Mouse (Mus musculus) forelimb bud, embryonic 11.5 days (tissue): ENCODE results near the gene Lrrc39.
"Not testable (repeated sequence)": the region's sequence is repeated elsewhere in the genome, so short reads cannot be mapped to it uniquely, and the experiment has no call there.

Experiments used
- DNase-seq: peaks from one replicate; pipeline ENCODE4 v3.0.0-alpha.2; 2012; ENCODE audit warnings: low read depth, low spot score

Lrrc39 gene

DNA sequence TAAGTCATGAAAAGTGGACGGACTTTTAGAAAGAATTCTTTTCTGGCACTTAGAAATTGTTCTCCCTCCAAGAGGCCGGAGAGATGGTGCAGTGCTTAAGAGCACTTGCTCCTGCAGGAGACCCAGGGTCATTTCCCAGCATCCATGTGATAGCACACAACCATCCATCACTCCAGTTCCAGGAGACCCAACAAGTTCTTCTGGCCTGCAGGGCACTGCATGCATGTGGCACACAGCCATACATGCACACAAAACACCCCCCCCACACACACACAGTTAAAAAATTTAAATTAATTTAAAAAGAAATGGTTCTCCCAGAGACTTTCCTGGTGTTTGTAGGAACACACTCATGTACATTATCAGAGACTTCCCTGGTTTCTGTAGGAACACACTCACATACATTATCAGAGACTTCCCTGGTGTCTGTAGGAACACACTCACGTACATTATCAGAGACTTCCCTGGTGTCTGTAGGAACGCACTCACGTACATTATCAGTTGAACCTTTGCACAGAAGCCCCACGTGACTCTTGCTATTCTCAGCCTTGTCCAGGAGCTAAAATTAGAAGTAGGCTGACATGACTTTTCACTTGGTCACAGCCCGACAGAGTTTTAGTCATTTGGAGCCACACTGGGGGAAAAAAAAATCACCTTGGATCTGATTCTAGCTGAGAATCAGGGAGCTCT, at the start of gene Lrrc39:
TSS of gene Lrrc39 (plus strand) at position 566 of the 687 bp plus-strand sequence.
- no peak for DNase-seq

DNA sequence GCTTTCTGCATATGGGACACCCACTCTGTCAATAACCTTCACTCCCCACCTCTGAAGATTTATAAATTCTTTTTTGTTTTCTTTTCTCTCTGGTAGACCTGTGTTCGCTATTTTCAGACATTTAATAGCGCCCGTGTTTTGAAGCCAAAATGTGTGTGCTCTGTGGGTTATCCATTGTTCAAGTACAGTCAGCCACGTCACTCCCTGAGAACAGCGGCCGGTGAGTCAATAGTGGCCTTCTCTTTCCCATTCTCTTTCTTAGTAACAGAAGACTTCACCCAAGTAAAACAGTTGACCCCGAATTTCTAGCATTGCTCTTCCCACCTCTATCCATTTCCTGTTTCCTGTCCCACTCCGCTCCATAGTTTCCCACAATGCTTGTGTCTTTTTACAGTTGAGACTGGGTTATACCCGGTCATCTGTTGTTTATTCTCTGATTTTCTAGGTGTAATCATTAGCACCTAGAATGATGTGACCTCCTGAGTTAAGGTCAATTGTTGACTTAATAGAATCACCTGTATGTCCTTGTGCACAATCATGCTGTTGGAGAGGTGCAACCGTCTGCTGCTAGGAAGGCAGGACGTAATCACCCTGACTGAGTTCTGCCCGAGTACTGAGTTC, 42.5 kb upstream of the Lrrc39 start:
- DNase-seq: no peak

DNA sequence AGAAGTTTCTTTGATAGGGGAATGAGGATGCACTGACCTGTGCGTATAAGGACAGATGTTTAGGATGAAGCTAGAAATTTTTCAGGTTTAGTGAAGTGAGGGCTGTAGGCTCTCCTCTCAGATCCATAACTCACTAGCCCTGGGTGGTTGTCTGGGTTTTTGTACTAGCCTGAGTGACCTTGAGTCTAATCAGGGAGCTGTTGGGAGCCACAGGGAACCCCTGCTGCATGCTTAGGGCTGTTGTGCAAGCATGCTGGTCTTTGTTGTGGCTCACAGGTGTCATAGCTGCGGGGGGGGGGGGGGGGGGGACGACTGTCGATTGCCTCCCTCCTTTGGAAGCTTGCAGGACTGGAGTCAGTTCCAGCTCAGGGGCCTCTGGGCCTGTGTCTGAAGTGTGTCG, 33.0 kb upstream of the Lrrc39 start:
- DNase-seq: no peak

DNA sequence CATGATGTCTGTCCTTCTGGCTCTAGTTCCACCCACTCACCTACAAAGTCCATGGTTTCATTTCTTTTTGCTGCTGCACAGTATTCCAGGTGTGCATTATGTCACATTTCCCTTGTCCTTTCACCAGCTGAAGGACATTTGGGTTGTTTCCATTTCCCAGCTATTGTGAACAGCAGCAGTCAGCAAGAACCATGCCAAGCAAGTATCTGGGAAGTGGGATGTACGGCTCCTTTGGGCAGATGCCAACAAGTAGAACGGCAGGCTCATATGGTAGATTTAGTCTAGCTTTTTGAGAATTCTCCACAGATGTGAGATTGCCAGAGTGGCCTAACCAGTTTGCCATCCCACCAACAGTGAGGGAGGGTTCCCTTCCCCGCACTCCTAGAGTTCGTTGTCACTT, 31.9 kb upstream of the Lrrc39 start:
- no peak for DNase-seq

DNA sequence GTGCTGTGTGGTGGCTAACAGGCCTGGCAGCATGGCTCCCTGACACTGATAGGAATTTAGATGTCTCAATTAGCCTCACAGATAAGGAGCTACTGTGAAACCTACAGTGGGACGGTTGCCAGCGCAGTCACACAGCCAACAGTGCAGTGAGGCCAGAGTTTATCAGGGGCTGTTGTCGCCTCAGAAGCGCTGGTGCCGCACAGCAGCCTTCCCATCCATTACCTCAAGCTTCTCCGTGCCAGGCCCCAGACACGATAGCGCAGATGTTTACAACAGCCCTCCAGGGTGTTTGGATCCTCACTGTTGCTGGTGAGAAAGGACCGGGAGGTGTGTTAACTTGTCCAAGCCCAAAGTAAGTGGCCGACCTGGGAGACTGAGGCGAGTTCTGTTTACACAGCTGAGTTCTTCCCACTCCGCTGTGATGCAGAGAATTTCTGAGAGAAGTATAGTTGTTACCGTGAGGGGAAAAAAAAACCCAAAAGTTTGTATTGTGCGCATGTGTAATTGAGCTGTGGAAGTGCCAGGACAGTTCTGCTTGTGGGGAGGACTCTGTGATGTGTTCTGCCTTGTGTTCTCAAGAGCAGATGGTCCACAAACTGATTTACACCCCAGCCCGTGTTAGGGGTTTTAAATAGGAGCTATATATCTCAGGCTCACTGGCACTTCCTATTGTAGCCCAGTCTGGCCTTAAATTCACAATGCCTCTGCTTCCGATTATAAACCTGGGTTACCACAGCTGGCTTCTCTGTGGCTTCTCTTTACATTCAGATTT, 26.2 kb upstream of the Lrrc39 start:
- no peak for DNase-seq

DNA sequence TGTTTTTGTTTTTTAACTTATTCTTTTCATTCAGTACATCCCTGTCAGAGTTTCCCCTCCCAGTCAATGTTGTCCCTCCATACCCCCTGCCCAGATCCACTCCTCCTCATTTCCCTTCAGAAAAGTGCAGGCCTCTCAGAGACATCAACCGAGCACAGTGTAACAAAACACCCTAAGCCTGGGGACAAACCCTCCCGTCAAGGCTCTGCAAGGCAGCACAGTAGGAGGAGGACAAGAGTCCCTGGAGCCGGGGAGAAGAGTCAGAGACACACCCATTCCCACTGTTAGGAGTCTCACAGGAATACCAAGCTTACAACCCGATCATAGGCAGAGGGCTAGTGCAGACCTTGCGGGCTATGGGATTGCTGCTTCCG, 25.6 kb upstream of the Lrrc39 start:
- DNase-seq: no peak

DNA sequence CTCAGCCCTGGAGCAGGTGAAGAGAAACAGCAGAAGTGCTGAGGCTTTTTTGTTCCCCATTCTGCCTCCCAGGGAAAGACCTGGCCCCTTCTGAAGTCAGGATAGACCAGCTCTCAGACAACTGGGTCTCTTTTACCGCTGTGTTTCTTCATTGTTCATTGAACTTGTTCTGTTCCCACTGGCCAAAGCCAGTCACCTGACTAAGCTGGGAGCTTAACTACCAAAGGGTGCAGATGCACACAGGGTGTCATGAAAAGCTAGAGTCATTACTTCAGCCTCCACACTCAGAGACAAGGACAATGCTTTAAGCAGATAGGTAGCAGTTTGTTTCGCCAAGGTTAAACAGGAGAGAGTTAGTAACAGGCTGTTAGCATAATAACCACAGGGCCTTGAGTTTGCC, 20.7 kb upstream of the Lrrc39 start:
- DNase-seq: no peak

DNA sequence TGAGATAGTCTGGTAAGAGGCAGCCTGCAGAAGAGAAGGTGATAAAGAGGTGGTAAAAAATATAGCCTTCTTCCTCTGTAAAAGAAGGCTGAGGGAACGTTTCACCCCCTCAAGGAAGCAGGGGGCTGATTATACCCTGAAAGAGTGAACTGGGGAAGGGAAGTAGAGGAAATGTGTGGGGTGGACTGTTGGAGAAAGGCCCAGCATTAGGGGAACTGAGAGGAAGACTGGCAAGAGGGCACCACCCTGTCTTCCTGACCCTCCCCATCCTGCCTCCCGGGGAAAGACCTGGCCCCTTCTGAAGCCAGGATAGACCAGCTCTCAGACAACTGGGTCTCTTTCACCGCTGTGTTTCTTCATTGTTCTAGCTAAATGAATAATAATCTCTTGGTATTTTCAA, 20.2 kb upstream of the Lrrc39 start:
- DNase-seq: no peak

DNA sequence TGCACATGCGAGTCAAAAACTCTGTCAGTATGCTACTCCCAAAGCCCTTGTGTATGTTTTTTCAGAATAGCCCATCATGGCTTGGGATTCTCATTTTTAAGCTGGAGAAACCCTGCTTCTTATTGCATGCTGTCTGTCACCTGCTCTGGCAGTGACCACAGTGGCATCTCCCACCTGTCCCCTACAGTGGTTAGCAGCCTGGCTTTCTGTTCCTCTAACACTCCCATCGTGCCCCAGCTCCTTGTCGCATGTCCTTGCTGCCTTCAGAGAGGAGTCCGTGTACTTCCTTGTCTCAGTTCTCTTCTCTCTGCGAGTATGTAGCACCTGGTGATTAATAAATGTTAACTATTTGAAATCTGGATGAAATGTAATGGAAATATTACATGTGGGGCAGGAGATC, 15.3 kb upstream of the Lrrc39 start:
- DNase-seq: no peak

DNA sequence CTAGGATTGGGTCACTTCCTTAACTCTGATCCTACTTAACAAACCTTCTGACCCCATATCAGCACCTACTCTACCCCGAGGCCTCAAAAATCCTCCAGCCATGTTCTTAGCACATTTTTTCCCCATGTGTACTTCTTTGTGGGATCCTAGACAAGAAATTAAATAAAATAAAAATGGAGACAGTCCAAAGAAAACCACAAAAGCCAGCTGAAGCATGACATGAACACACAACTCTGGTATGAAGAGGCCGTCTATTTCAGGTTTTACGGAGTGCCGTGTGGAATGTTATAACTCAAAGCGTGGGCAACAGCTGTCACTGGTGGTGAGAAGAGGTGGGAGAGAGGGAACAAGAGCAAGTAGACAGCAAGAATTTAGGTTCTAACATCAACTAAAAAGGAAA, 11.4 kb upstream of the Lrrc39 start:
- no peak for DNase-seq

DNA sequence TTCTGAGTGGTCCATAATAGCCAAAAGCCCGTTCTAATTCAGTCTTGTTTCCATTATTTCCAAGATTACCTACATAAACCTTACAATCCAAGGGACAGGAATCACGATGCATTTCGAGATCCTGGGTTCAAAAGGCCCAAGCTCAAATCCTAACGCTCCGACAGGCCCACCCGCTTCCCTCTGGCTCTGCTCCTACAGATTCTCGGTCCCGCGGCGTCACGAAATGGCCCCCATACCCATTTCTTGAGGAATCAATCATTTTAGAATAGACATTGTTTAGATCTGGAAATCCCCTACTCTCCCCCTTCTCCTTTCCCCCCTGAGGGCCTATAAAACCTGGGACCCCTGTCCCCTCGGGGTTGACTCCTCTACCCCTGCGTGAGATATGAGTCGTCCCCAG, 1.5 kb upstream of the Lrrc39 start:
- DNase-seq: not testable (repeated sequence)

DNA sequence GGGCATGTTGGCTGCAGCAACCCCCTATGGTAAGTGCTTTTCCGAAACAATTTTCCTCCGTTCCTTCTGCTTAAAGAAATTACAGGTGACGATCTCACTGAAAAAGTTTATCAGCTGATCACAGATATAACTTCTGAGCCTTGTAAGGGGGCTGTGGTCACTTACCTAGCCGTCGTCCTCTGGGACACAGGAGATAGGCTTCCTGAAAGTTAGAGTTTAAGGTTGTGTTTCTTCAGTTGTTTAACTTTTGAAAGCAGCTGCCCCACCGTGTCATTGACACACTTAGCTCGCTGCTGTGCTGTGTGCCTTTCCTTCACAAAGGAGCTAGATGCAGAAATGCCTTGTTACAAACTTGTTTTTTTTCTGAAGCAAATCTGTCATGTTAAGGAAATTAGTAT, 321 bp downstream of the Lrrc39 start:
- no peak for DNase-seq

DNA sequence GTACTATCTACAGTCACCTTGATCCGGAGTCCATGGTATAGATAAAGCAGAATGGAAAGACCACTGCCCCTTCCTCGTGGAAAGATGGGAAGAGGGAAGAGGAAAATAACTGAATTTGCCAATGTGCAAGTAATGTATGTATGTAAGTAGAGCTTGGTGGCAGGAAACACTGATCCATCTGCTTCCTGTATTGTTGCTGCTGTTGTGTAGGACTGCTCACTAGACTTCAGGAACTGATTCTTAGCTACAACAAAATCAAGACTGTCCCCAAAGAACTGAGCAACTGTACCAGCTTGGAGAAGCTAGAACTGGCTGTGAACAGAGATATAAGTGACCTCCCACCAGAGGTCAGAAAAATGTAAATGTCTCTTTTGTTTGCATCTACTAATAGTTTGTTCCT, 7.9 kb downstream of the Lrrc39 start:
- DNase-seq: no peak

DNA sequence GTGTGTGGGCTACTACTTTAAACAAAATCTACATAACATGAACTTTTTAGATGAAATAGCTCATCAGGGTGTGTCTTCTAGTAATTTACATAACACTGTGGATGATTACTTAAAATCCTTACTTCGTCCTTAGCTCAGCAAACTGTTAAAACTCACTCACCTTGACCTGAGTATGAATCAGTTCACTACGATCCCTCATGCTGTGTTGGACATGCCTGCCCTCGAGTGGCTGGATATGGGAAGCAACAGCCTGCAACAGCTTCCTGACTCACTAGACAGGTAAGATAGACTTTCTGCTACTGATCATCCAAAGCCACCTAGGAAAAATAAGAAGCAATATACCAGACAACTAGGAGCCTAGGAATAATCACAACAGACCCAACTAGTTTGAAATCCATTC, 14.5 kb downstream of the Lrrc39 start:
- DNase-seq: no peak

DNA sequence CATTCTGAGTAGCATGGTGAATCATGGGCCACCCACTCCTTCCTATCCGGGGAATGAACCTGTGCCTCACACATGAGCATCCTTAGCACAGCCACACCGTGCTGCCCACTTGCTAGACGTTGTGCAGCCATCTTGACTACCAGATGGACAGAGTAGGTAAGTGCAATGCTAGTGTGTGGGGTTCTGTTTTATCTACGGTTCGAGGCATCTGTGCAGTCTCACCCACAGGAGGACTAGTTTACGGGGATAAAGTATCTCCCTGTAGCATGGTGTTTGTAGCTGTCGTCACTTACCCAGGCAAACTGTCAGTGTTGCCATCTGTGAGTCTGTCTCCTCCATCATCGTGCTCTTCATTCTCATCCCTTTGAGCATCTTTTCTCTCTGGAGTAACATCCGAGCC, 19.4 kb downstream of the Lrrc39 start:
- DNase-seq: no peak

DNA sequence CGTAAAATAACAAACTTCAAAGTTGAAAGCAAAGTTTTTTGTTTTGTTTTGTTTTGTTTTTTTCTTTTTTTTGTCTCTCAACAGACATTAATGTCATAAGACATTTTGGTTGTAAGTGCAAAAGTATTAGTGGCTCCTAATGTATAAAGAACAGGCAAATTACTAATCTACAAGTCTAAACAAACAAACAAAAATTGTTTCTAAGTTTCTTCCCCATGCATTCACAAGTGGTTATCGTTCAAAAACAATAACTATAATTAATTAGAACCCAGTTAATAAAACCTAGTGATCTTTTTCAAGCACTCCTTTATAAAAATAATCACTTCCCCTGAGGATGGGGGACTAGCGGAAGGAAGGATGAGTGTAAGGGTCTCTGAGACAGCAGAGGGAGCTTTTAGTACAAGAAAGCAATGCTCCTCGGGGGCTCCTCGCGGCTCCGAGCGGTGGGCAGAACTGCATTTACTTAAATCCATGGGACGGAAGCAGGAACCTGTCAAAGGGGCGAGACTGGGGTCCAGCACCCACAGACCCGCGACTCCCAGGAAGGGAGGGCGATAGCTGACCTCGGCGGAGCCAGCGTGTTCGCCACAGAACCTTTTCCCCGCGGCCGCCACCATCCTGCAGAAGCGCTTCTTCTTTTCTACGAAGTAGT, 31.4 kb downstream of the Lrrc39 start:
- DNase-seq: no peak

DNA sequence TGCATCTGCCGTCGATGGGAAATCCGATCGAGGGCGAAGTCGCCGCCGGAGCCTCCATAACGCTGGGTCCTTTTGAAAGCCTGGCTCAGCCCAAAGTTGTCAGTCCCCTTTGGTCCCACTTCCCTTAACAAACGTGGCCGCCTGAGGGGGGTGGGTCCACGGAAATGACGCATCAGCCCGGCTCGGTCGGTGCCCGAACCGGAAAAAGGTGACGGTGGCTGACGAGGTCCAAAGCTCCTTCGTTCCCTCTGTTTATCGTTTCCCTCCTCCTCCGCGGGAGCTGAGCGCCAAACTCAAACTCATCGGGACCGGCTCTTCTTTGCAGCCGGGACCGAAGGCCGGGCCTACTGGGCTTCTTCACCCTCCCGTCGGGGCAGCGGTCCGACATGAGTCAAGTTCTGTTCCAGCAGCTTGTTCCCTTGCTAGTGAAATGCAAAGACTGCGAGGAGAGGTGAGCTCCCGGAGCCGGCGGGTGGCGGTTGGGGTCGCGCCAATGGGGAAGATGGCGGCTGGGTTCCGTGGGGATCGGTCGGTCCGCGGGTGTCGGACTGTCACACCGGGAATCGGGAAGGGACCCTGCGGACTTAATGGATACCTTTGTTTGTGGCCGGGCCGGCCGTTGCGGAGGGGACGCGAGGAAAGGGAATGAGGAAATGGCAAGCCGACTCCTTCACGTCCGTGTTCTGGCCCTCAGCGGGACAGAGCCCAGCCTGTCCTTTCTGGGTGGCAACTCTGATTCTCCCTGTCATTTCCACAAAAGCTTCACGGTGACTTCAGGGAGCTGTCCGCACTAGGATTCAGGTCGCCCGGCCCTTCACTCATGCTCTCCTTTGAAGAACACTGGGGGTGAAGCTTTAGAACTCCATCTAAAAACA, 32.2 kb downstream of the Lrrc39 start, which contains the start of gene Sass6:
TSS of gene Sass6 (plus strand) at position 255 of the 875 bp plus-strand sequence.
- DNase-seq: peak; percentile 96

DNA sequence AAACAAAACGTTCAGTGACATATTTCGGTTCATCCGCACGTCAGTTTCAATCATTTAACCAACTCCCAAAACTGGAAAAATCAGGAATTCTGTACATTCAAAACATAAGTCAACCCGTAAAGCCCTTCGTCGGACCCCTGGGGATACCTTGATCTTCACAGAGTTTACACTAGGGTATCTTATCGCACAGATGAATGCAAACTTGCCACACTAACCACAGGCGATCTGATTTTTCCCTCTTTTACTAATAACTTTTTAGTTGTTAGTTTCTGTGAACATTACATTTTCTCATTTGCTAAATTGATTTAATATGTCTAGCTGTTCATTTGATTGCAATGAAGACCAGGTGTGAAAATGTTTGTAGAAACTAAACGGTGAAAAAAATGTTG, 32.8 kb downstream of the Lrrc39 start:
- no peak for DNase-seq

DNA sequence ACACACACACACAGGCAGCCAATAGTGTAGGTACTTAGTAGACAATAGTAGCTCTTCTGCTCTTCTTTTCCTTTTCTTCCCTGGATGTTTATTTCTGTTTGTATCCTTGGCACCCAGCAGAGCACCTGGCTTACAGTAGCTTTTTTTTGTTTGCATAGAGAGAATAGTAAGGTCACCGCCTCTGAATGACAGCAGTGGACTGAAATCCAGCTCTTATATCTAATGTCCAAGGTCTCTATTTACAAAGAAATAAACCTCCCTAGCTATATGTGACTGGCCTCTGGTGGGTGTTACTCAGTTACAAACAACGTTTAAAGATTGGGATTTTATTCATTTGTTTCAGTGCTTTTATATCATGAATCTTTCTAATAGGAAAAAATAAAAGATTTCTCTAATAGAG, 36.9 kb downstream of the Lrrc39 start:
- DNase-seq: no peak

DNA sequence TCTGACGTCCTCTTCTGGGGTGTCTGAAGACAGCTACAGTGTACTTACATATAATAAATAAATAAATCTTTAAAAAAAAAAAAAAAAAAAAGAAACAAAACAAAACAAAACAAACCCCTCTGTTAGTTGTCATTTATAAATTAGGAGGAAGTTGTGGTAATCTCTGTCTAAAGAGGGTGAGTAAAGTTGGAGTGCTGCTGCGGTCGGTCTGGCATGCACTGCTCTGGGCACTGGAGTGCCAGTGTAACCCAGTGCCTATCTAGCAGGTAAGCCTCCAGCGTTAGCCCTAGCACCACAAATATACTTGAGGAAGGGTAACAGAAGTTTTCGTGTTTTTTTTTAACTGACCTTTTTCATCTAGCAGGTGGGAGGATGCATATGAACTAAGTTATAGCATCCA, 38.2 kb downstream of the Lrrc39 start:
- no peak for DNase-seq

DNA sequence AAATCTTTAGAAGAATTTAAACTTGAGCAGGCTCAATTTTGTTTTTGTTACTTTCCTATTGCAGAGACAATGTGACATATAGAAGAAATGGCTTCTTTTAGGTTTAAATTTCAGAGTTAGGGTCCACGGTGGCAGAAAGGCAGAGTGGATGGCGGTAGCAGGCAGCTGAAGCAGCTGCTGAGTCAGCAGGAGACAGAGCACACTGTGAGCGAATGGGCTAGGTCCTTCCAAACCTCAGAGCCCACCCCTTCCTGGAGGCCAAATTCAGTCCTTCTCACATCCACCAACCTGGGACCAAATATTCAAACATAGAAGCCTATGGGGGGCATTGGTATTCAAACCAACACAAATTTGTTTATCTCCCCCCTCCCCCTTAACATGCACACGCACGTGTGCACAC, 39.0 kb downstream of the Lrrc39 start:
- no peak for DNase-seq
